Mouse (Mus musculus): ENCODE measurements around the gene Pou3f3. TPM values are rescaled to one million over a fixed set of nuclear protein-coding genes. Genes with fewer than 3 reads are reported as not detected.
A peak's percentile ranks its signal among the peaks of the same experiment; 100 is the strongest.

Pou3f3 gene
- polyA plus RNA-seq, 1 experiment, result 0.07 TPM

- Histone ChIP-seq H3K4me3 (replicated peaks; ENCODE audit: extremely low read depth, low read depth, low read length) (no peak overlapping the region), H3K4me1 (ENCODE audit: control insufficient read depth, insufficient read depth, low read length) (peaks cover 2% of the 10 kb centered on the region; the same call in 1 of the 2 replicates)
- TF ChIP-seq POLR2A (IDR thresholded peaks at IDR 0.05; ENCODE audit: borderline replicate concordance, extremely low read depth, low read depth, low read length) (no peak), CTCF (IDR thresholded peaks at IDR 0.05; ENCODE audit: insufficient read depth, low read length) (no peak)
- WGBS, result 17% methylated on average over 1 of the region's 1 CpGs
- no peak for DNase-seq
These were observed 13.5 kb downstream of the Pou3f3 start for GRCm38 (mm10) chr1:42709024-42709423.

- H3K4me1 ChIP-seq (ENCODE audit: control insufficient read depth, insufficient read depth, low read length), result peaks cover 5% of the 10 kb centered on the region; the same call in 1 of the 2 replicates
- no peak overlapping the region for H3K4me3 ChIP-seq (replicated peaks; ENCODE audit: extremely low read depth, low read depth, low read length)
- TF ChIP-seq CTCF (IDR thresholded peaks at IDR 0.05; ENCODE audit: insufficient read depth, low read length) (no peak), POLR2A (IDR thresholded peaks at IDR 0.05; ENCODE audit: borderline replicate concordance, extremely low read depth, low read depth, low read length) (no peak)
- no peak for DNase-seq
- WGBS, result 12% methylated on average over 7 of the region's 7 CpGs
These were observed 14.0 kb downstream of the Pou3f3 start for GRCm38 (mm10) chr1:42709431-42710160.

- DNase-seq, result no peak
- Histone ChIP-seq H3K4me3 (replicated peaks; ENCODE audit: extremely low read depth, low read depth, low read length) (no peak overlapping the region), H3K4me1 (ENCODE audit: control insufficient read depth, insufficient read depth, low read length) (peaks cover 5% of the 10 kb centered on the region; the same call in 1 of the 2 replicates)
- TF ChIP-seq CTCF (IDR thresholded peaks at IDR 0.05; ENCODE audit: insufficient read depth, low read length) (no peak), POLR2A (IDR thresholded peaks at IDR 0.05; ENCODE audit: borderline replicate concordance, extremely low read depth, low read depth, low read length) (no peak)
- WGBS, result 13% methylated on average over 4 of the region's 4 CpGs
These were observed 14.7 kb downstream of the Pou3f3 start for GRCm38 (mm10) chr1:42710234-42710633.

GRCm38 (mm10) chr1:42710995-42711394 is 15.4 kb downstream of the Pou3f3 start:
- TF ChIP-seq POLR2A (IDR thresholded peaks at IDR 0.05; ENCODE audit: borderline replicate concordance, extremely low read depth, low read depth, low read length), result no peak
- TF ChIP-seq CTCF (IDR thresholded peaks at IDR 0.05; ENCODE audit: insufficient read depth, low read length), result no peak
- Histone ChIP-seq H3K4me3 (replicated peaks; ENCODE audit: extremely low read depth, low read depth, low read length) (no peak overlapping the region), H3K4me1 (ENCODE audit: control insufficient read depth, insufficient read depth, low read length) (peaks cover 5% of the 10 kb centered on the region; the same call in 1 of the 2 replicates)
- no peak for DNase-seq
- 10% methylated on average over 2 of the region's 2 CpGs for WGBS

- 15% methylated on average over 8 of the region's 8 CpGs for WGBS
- no peak for DNase-seq
- H3K4me1 ChIP-seq (ENCODE audit: control insufficient read depth, insufficient read depth, low read length), result peaks cover 5% of the 10 kb centered on the region; the same call in 1 of the 2 replicates
- no peak overlapping the region for H3K4me3 ChIP-seq (replicated peaks; ENCODE audit: extremely low read depth, low read depth, low read length)
- TF ChIP-seq POLR2A (IDR thresholded peaks at IDR 0.05; ENCODE audit: borderline replicate concordance, extremely low read depth, low read depth, low read length) (no peak), CTCF (IDR thresholded peaks at IDR 0.05; ENCODE audit: insufficient read depth, low read length) (no peak)
These were observed 16.1 kb downstream of the Pou3f3 start for GRCm38 (mm10) chr1:42711456-42712310.

- Histone ChIP-seq H3K4me3 (replicated peaks; ENCODE audit: extremely low read depth, low read depth, low read length) (no peak overlapping the region), H3K4me1 (ENCODE audit: control insufficient read depth, insufficient read depth, low read length) (peaks cover 5% of the 10 kb centered on the region; the same call in 1 of the 2 replicates)
- TF ChIP-seq POLR2A (IDR thresholded peaks at IDR 0.05; ENCODE audit: borderline replicate concordance, extremely low read depth, low read depth, low read length) (no peak), CTCF (IDR thresholded peaks at IDR 0.05; ENCODE audit: insufficient read depth, low read length) (no peak)
- 19% methylated on average over 4 of the region's 4 CpGs for WGBS
- no peak for DNase-seq
These were observed 16.7 kb downstream of the Pou3f3 start for GRCm38 (mm10) chr1:42712311-42712690.

- peak overlapping the region; percentile 24 for H3K4me3 ChIP-seq (replicated peaks; ENCODE audit: extremely low read depth, low read depth, low read length)
- TF ChIP-seq CTCF (IDR thresholded peaks at IDR 0.05; ENCODE audit: insufficient read depth, low read length), result no peak
- TF ChIP-seq POLR2A (IDR thresholded peaks at IDR 0.05; ENCODE audit: borderline replicate concordance, extremely low read depth, low read depth, low read length), result no peak
- WGBS, result 3% methylated on average over 46 of the region's 46 CpGs
- H3K4me1 ChIP-seq (ENCODE audit: control insufficient read depth, insufficient read depth, low read length), result peaks cover 5% of the 10 kb centered on the region; the same call in 1 of the 2 replicates
- peak; percentile 21 for DNase-seq
These were observed 17.8 kb downstream of the Pou3f3 start for GRCm38 (mm10) chr1:42713104-42713932.

GRCm38 (mm10) chr1:42714016-42714931 is 18.7 kb downstream of the Pou3f3 start:
- Histone ChIP-seq H3K4me3 (replicated peaks; ENCODE audit: extremely low read depth, low read depth, low read length) (no peak overlapping the region), H3K4me1 (ENCODE audit: control insufficient read depth, insufficient read depth, low read length) (peaks cover 5% of the 10 kb centered on the region; the same call in 1 of the 2 replicates)
- TF ChIP-seq POLR2A (IDR thresholded peaks at IDR 0.05; ENCODE audit: borderline replicate concordance, extremely low read depth, low read depth, low read length), result no peak
- TF ChIP-seq CTCF (IDR thresholded peaks at IDR 0.05; ENCODE audit: insufficient read depth, low read length), result no peak; the same call in 1 of the 2 replicates
- no peak for DNase-seq
- WGBS, result 2% methylated on average over 30 of the region's 31 CpGs

Measured in lung, adult 2 months (tissue).